Mouse (Mus musculus) WW6 (cell line): ENCODE results near the gene Dad1.
"Not testable (repeated sequence)": the region's sequence is repeated elsewhere in the genome, so short reads cannot be mapped to it uniquely, and the experiment has no call there.

Source experiments
- DNase-seq: peaks from one replicate; pipeline ENCODE4 v3.0.0-alpha.2; 2013; ENCODE audit warnings: low read depth, low spot score

Gene Dad1

GRCm38 (mm10) chr14:54246232-54246631 lies 7.7 kb downstream of the Dad1 start:
- no peak for DNase-seq

- no peak for DNase-seq
Observed at GRCm38 (mm10) chr14:54244183-54244582, 9.7 kb downstream of the Dad1 start.

- DNase-seq = no peak
Observed at GRCm38 (mm10) chr14:54240542-54240941, 13.4 kb downstream of the Dad1 start.

GRCm38 (mm10) chr14:54239002-54239736 lies 14.7 kb downstream of the Dad1 start:
- peak; percentile 63 for DNase-seq

- no peak for DNase-seq
Observed at GRCm38 (mm10) chr14:54236881-54237280, 17.0 kb downstream of the Dad1 start.

GRCm38 (mm10) chr14:54235825-54236540 lies 17.9 kb downstream of the Dad1 start:
- DNase-seq = no peak

- no peak for DNase-seq
Observed at GRCm38 (mm10) chr14:54234231-54235040, 19.5 kb downstream of the Dad1 start.

GRCm38 (mm10) chr14:54233559-54234143 lies 20.3 kb downstream of the Dad1 start:
- no peak for DNase-seq

- DNase-seq = no peak
Observed at GRCm38 (mm10) chr14:54232811-54233558, 20.9 kb downstream of the Dad1 start.

GRCm38 (mm10) chr14:54232143-54232542 lies 21.8 kb downstream of the Dad1 start:
- no peak for DNase-seq

GRCm38 (mm10) chr14:54231176-54231956 lies 22.5 kb downstream of the Dad1 start:
- no peak for DNase-seq

GRCm38 (mm10) chr14:54230638-54231150 lies 23.2 kb downstream of the Dad1 start:
- DNase-seq = no peak

- DNase-seq = not testable (repeated sequence)
Observed at GRCm38 (mm10) chr14:54229849-54230248, 24.1 kb downstream of the Dad1 start.

- no peak for DNase-seq
Observed at GRCm38 (mm10) chr14:54228933-54229713, 24.8 kb downstream of the Dad1 start.

- no peak for DNase-seq
Observed at GRCm38 (mm10) chr14:54228501-54228900, 25.4 kb downstream of the Dad1 start.

GRCm38 (mm10) chr14:54227911-54228451 lies 25.9 kb downstream of the Dad1 start:
- no peak for DNase-seq

GRCm38 (mm10) chr14:54226911-54227811 lies 26.7 kb downstream of the Dad1 start:
- no peak for DNase-seq

GRCm38 (mm10) chr14:54225725-54226124 lies 28.2 kb downstream of the Dad1 start:
- DNase-seq = no peak
